Mouse (Mus musculus): ENCODE measurements around the gene Thy1. TPM values are rescaled to one million over a fixed set of nuclear protein-coding genes. Genes with fewer than 3 reads are reported as not detected.
A peak's percentile ranks its signal among the peaks of the same experiment; 100 is the strongest.

The Thy1 gene
- polyA plus RNA-seq, 1 experiment from 2014 or later: 4.5 TPM

GRCm38 (mm10) chr9:44079997-44080780 is 37.0 kb downstream of the Thy1 start:
- Histone ChIP-seq H3K9me3 (ENCODE audit: control insufficient read depth, low read length) (no peaks in the 10 kb centered on the region), H3K9ac (ENCODE audit: low read length) (no peak overlapping the region), H3K27me3 (ENCODE audit: control insufficient read depth, insufficient read depth, low read length) (no peaks in the 10 kb centered on the region), H3K4me1 (replicated peaks; ENCODE audit: control insufficient read depth, insufficient read depth) (peaks cover 19% of the 10 kb centered on the region), H3K4me2 (replicated peaks; ENCODE audit: low read depth) (no peak overlapping the region), H3K4me3 (ENCODE audit: low read depth, low read length) (no peak overlapping the region), H3K36me3 (ENCODE audit: control insufficient read depth, insufficient read depth, low read length) (no peaks in the 10 kb centered on the region), H3K27ac (replicated peaks) (peak overlapping the region; percentile 81)
- TF ChIP-seq EP300 (optimal IDR thresholded peaks at IDR 0.05): no peak
- TF ChIP-seq CTCF (IDR thresholded peaks at IDR 0.05; ENCODE audit: low read depth): no peak
- DNase-seq (ENCODE audit: low spot score) (no peak), ATAC-seq (ENCODE audit: low FRiP score, low TSS enrichment) (no peak)
- WGBS: 58% methylated on average over 10 of the region's 10 CpGs

- 48% methylated on average over 5 of the region's 5 CpGs for WGBS
- Histone ChIP-seq H3K4me3 (ENCODE audit: low read depth, low read length) (no peak overlapping the region), H3K36me3 (ENCODE audit: control insufficient read depth, insufficient read depth, low read length) (no peaks in the 10 kb centered on the region), H3K9ac (ENCODE audit: low read length) (no peak overlapping the region), H3K9me3 (ENCODE audit: control insufficient read depth, low read length) (no peaks in the 10 kb centered on the region), H3K27me3 (ENCODE audit: control insufficient read depth, insufficient read depth, low read length) (no peaks in the 10 kb centered on the region), H3K4me2 (replicated peaks; ENCODE audit: low read depth) (no peak overlapping the region), H3K27ac (replicated peaks) (peak overlapping the region; percentile 69; the same call in 1 of the 2 replicates), H3K4me1 (replicated peaks; ENCODE audit: control insufficient read depth, insufficient read depth) (peaks cover 21% of the 10 kb centered on the region)
- DNase-seq (ENCODE audit: low spot score): no peak
- ATAC-seq (ENCODE audit: low FRiP score, low TSS enrichment): no peak
- no peak for TF ChIP-seq CTCF (IDR thresholded peaks at IDR 0.05; ENCODE audit: low read depth)
- TF ChIP-seq EP300 (optimal IDR thresholded peaks at IDR 0.05): no peak
Measured at GRCm38 (mm10) chr9:44080953-44081352, 37.8 kb downstream of the Thy1 start.

GRCm38 (mm10) chr9:44081581-44081980 is 38.4 kb downstream of the Thy1 start:
- 68% methylated on average over 5 of the region's 5 CpGs for WGBS
- Histone ChIP-seq H3K4me1 (replicated peaks; ENCODE audit: control insufficient read depth, insufficient read depth) (peaks cover 21% of the 10 kb centered on the region), H3K9me3 (ENCODE audit: control insufficient read depth, low read length) (no peaks in the 10 kb centered on the region), H3K4me3 (ENCODE audit: low read depth, low read length) (no peak overlapping the region), H3K36me3 (ENCODE audit: control insufficient read depth, insufficient read depth, low read length) (no peaks in the 10 kb centered on the region), H3K4me2 (replicated peaks; ENCODE audit: low read depth) (no peak overlapping the region), H3K27ac (replicated peaks) (no peak overlapping the region), H3K9ac (ENCODE audit: low read length) (no peak overlapping the region), H3K27me3 (ENCODE audit: control insufficient read depth, insufficient read depth, low read length) (no peaks in the 10 kb centered on the region)
- DNase-seq (ENCODE audit: low spot score): no peak
- no peak for ATAC-seq (ENCODE audit: low FRiP score, low TSS enrichment)
- TF ChIP-seq EP300 (optimal IDR thresholded peaks at IDR 0.05) (no peak), CTCF (IDR thresholded peaks at IDR 0.05; ENCODE audit: low read depth) (no peak)

- no peak for TF ChIP-seq CTCF (IDR thresholded peaks at IDR 0.05; ENCODE audit: low read depth)
- no peak for TF ChIP-seq EP300 (optimal IDR thresholded peaks at IDR 0.05)
- no peaks in the 10 kb centered on the region for H3K27me3 ChIP-seq (ENCODE audit: control insufficient read depth, insufficient read depth, low read length)
- no peaks in the 10 kb centered on the region for H3K9me3 ChIP-seq (ENCODE audit: control insufficient read depth, low read length)
- no peak for DNase-seq (ENCODE audit: low spot score)
- H3K36me3 ChIP-seq (ENCODE audit: control insufficient read depth, insufficient read depth, low read length): no peaks in the 10 kb centered on the region
- no peak for ATAC-seq (ENCODE audit: low FRiP score, low TSS enrichment)
- peaks cover 19% of the 10 kb centered on the region for H3K4me1 ChIP-seq (replicated peaks; ENCODE audit: control insufficient read depth, insufficient read depth)
- no peak overlapping the region for H3K4me3 ChIP-seq (ENCODE audit: low read depth, low read length)
- H3K27ac ChIP-seq (replicated peaks): no peak overlapping the region
- 86% methylated on average over 5 of the region's 5 CpGs for WGBS
- no peak overlapping the region for H3K9ac ChIP-seq (ENCODE audit: low read length)
- H3K4me2 ChIP-seq (replicated peaks; ENCODE audit: low read depth): no peak overlapping the region
Measured at GRCm38 (mm10) chr9:44082266-44082665, 39.1 kb downstream of the Thy1 start.

GRCm38 (mm10) chr9:44083392-44084121 is 40.4 kb downstream of the Thy1 start:
- no peak for ATAC-seq (ENCODE audit: low FRiP score, low TSS enrichment)

More at GRCm38 (mm10) chr9:44083392-44084121, 40.4 kb downstream of the Thy1 start:
- DNase-seq (ENCODE audit: low spot score): no peak
- Histone ChIP-seq H3K27ac (replicated peaks) (peak overlapping the region; percentile 65; the same call in 1 of the 2 replicates), H3K36me3 (ENCODE audit: control insufficient read depth, insufficient read depth, low read length) (no peaks in the 10 kb centered on the region), H3K4me2 (replicated peaks; ENCODE audit: low read depth) (peak overlapping the region; percentile 98), H3K27me3 (ENCODE audit: control insufficient read depth, insufficient read depth, low read length) (no peaks in the 10 kb centered on the region), H3K9me3 (ENCODE audit: control insufficient read depth, low read length) (no peaks in the 10 kb centered on the region), H3K9ac (ENCODE audit: low read length) (no peak overlapping the region), H3K4me3 (ENCODE audit: low read depth, low read length) (peak overlapping the region; percentile 61; the same call in 1 of the 2 replicates), H3K4me1 (replicated peaks; ENCODE audit: control insufficient read depth, insufficient read depth) (peaks cover 13% of the 10 kb centered on the region)
- TF ChIP-seq CTCF (IDR thresholded peaks at IDR 0.05; ENCODE audit: low read depth) (no peak), EP300 (optimal IDR thresholded peaks at IDR 0.05) (no peak)
- 15% methylated on average over 23 of the region's 23 CpGs for WGBS
